Mouse (Mus musculus): ENCODE results near the gene Foxl1. TPM values are rescaled to one million over a fixed set of nuclear protein-coding genes. Genes with fewer than 3 reads are reported as not detected.

Gene Foxl1
- total and polyA plus RNA-seq, 3 experiments: 0.07 to 0.12 TPM; not detected in 1

DNA sequence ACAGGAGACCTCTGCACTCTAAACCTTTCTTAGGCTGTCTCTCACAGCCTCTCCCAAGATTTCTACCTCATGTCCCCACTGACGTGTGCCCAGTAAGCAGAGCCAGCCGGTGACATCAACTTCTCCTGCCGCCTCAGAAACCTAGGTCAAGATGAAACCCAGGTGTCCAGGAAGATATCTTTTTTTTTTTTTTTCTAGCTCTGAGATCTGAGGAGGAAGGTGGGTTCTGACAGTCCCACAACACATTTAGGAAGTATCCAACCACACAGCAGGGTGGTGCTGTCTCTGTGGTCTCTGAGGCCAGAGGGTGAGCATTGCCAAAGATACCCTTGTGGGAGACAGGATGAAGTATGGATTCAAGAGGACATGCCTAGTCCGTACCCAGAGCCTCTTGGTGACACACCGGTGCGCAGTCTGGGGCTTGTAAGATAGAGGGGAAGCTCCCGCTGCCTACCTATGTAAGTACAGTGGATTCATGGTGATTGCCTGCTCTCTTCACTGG lies 29.3 kb downstream of the Foxl1 start:
- Histone ChIP-seq H3K4me3 (ENCODE audit: control insufficient read depth in 1 of 2, insufficient read depth in 1 of 2, low read depth in 2 of 2, low read length in 2 of 2) (peak overlapping the region; percentile 25 to 49), H3K9me3 (replicated peaks; ENCODE audit: insufficient read depth, low read length) (no peaks in the 10 kb centered on the region), H3K27me3 (ENCODE audit: control insufficient read depth in 1 of 2, insufficient read depth in 2 of 2, low read length in 2 of 2) (no peaks in the 10 kb centered on the region), H3K4me1 (ENCODE audit: control insufficient read depth in 1 of 2, insufficient read depth in 2 of 2, low read length in 2 of 2) (peaks cover 7 to 47% of the 10 kb centered on the region in 2 experiments; a peak in 3 of 4 replicates), H3K27ac (ENCODE audit: control insufficient read depth, low read depth, low read length) (peak overlapping the region; percentile 98), H3K9ac (ENCODE audit: control insufficient read depth, low read depth, low read length, poor library complexity, severe bottlenecking) (peak overlapping the region; percentile 48), H3K36me3 (ENCODE audit: control insufficient read depth in 1 of 2, insufficient read depth in 2 of 2, low read length in 2 of 2) (peaks cover 0 to 23% of the 10 kb centered on the region in 2 experiments; a peak in 2 of 4 replicates), H3K79me2 (ENCODE audit: control insufficient read depth, insufficient read depth, low read length, poor library complexity) (peaks cover 8% of the 10 kb centered on the region)
- TF ChIP-seq ZC3H11A (IDR thresholded peaks at IDR 0.05; ENCODE audit: low read depth, low read length) (no peak), EP300 (IDR thresholded peaks at IDR 0.05; ENCODE audit: low read depth in 1 of 2, low read length in 2 of 2) (peak; percentile 16 to 55), RCOR1 (IDR thresholded peaks at IDR 0.05; ENCODE audit: low read depth, low read length) (0 out of 2 replicates have a peak, but pooled peaks have one; percentile 4), NELFE (IDR thresholded peaks at IDR 0.05; ENCODE audit: low read depth, low read length) (no peak), TAL1 (IDR thresholded peaks at IDR 0.05; ENCODE audit: low read length) (peak; percentile 48), ZNF384 (IDR thresholded peaks at IDR 0.05; ENCODE audit: low read depth, low read length) (peak; percentile 90), ETS1 (IDR thresholded peaks at IDR 0.05; ENCODE audit: low read depth, low read length) (peak; percentile 51; the same call in 1 of the 2 replicates)
- no peak for DNase-seq (ENCODE audit: low read depth, low spot score)

DNA sequence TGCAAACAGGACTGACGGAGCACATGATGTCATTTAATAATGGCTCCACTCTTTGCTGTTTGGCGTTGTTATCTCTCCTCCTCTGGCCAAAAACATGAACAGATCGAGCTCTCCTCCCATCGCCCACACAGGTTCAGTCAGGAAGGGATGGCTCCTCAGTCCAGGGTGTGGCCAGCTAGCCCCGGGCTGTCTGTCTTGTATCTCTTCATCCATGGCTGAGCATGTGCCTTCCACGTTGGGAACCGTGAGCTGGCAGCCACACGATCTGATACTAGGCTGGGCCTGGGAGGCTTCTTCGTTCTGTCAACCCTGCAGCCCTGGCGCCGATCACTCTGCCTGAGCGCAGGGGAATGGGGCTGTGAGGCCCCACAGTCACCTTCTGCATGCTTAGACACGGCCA lies 31.1 kb downstream of the Foxl1 start:
- Histone ChIP-seq H3K4me1 (ENCODE audit: control insufficient read depth in 1 of 2, insufficient read depth in 2 of 2, low read length in 2 of 2) (peaks cover 9 to 63% of the 10 kb centered on the region in 2 experiments; a peak in 3 of 4 replicates), H3K9me3 (replicated peaks; ENCODE audit: insufficient read depth, low read length) (no peaks in the 10 kb centered on the region), H3K9ac (ENCODE audit: control insufficient read depth, low read depth, low read length, poor library complexity, severe bottlenecking) (peak overlapping the region; percentile 84), H3K4me3 (ENCODE audit: control insufficient read depth in 1 of 2, insufficient read depth in 1 of 2, low read depth in 2 of 2, low read length in 2 of 2) (peak overlapping the region; percentile 49 to 53), H3K27ac (ENCODE audit: control insufficient read depth, low read depth, low read length) (peak overlapping the region; percentile 98), H3K79me2 (ENCODE audit: control insufficient read depth, insufficient read depth, low read length, poor library complexity) (peaks cover 8% of the 10 kb centered on the region), H3K27me3 (ENCODE audit: control insufficient read depth in 1 of 2, insufficient read depth in 2 of 2, low read length in 2 of 2) (no peaks in the 10 kb centered on the region), H3K36me3 (ENCODE audit: control insufficient read depth in 1 of 2, insufficient read depth in 2 of 2, low read length in 2 of 2) (peaks cover 0 to 37% of the 10 kb centered on the region in 2 experiments; a peak in 2 of 4 replicates)
- DNase-seq (ENCODE audit: low read depth, low spot score): peak; percentile 88
- TF ChIP-seq ZNF384 (IDR thresholded peaks at IDR 0.05; ENCODE audit: low read depth, low read length): no peak
- no peak; the same call in 1 of the 2 replicates for TF ChIP-seq MAZ (IDR thresholded peaks at IDR 0.05; ENCODE audit: low read depth, low read length)
- TF ChIP-seq RCOR1 (IDR thresholded peaks at IDR 0.05; ENCODE audit: low read depth, low read length): peak; percentile 57; the same call in 1 of the 2 replicates
- TF ChIP-seq ZKSCAN1 (IDR thresholded peaks at IDR 0.05; ENCODE audit: low read depth, low read length): no peak
- peak; percentile 42; the same call in 1 of the 2 replicates for TF ChIP-seq E2F4 (IDR thresholded peaks at IDR 0.05; ENCODE audit: borderline replicate concordance, low read depth, low read length)
- 0 out of 2 replicates have a peak, but pooled peaks have one; percentile 36 for TF ChIP-seq HCFC1 (IDR thresholded peaks at IDR 0.05; ENCODE audit: low read depth, low read length)
- TF ChIP-seq POLR2AphosphoS5 (IDR thresholded peaks at IDR 0.05; ENCODE audit: borderline replicate concordance, low read depth, low read length): no peak
- TF ChIP-seq USF2 (IDR thresholded peaks at IDR 0.05; ENCODE audit: borderline replicate concordance in 1 of 2, insufficient read depth in 1 of 2, low read depth in 1 of 2, low read length in 2 of 2): no peak
- no peak for TF ChIP-seq KAT2A (conservative IDR thresholded peaks at IDR 0.05; ENCODE audit: low read depth, low read length)
- TF ChIP-seq POLR2AphosphoS2 (IDR thresholded peaks at IDR 0.05; ENCODE audit: low read length): 0 out of 2 replicates have a peak, but pooled peaks have one; percentile 32
- TF ChIP-seq POLR2A (IDR thresholded peaks at IDR 0.05; ENCODE audit: control insufficient read depth in 1 of 2, insufficient read depth in 1 of 2, low read depth in 1 of 2, low read length in 2 of 2, poor library complexity in 1 of 2): peak; percentile 68 to 74; a peak in 3 of 4 replicates
- peak; percentile 95 for TF ChIP-seq MAX (IDR thresholded peaks at IDR 0.05; ENCODE audit: low read length)
- TF ChIP-seq ETS1 (IDR thresholded peaks at IDR 0.05; ENCODE audit: low read depth, low read length): peak; percentile 82
- TF ChIP-seq NRF1 (IDR thresholded peaks at IDR 0.05; ENCODE audit: insufficient read depth, low read depth, low read length, poor library complexity, severe bottlenecking): 0 out of 2 replicates have a peak, but pooled peaks have one; percentile 13
- peak; percentile 11; the same call in 1 of the 2 replicates for TF ChIP-seq TCF12 (IDR thresholded peaks at IDR 0.05; ENCODE audit: low read depth, low read length)
- TF ChIP-seq BHLHE40 (IDR thresholded peaks at IDR 0.05; ENCODE audit: borderline replicate concordance, low read depth, low read length): peak; percentile 94
- TF ChIP-seq GABPA (IDR thresholded peaks at IDR 0.05; ENCODE audit: low read depth, low read length): no peak
- TF ChIP-seq MYC (IDR thresholded peaks at IDR 0.05; ENCODE audit: low read depth, low read length): peak; percentile 94
- TF ChIP-seq GATA1 (IDR thresholded peaks at IDR 0.05; ENCODE audit: low read depth, low read length): peak; percentile 57
- peak; percentile 37; the same call in 1 of the 2 replicates for TF ChIP-seq ZMIZ1 (IDR thresholded peaks at IDR 0.05; ENCODE audit: low read depth, low read length)
- TF ChIP-seq CTCF (IDR thresholded peaks at IDR 0.05 in 2 of 3, conservative IDR thresholded peaks at IDR 0.05 in 1 of 3; ENCODE audit: control insufficient read depth in 1 of 3, insufficient read depth in 1 of 3, low read depth in 2 of 3, low read length in 3 of 3, poor library complexity in 1 of 3, severe bottlenecking in 1 of 3): no peak
- TF ChIP-seq MYB (IDR thresholded peaks at IDR 0.05; ENCODE audit: low read depth, low read length): 0 out of 2 replicates have a peak, but pooled peaks have one; percentile 55
- peak; percentile 60 for TF ChIP-seq NELFE (IDR thresholded peaks at IDR 0.05; ENCODE audit: low read depth, low read length)
- TF ChIP-seq SMC3 (IDR thresholded peaks at IDR 0.05; ENCODE audit: low read depth, low read length): no peak
- peak; percentile 45 to 70 for TF ChIP-seq EP300 (IDR thresholded peaks at IDR 0.05; ENCODE audit: low read depth in 1 of 2, low read length in 2 of 2)
- TF ChIP-seq MAFK (IDR thresholded peaks at IDR 0.05; ENCODE audit: borderline replicate concordance, low read depth, low read length): peak; percentile 52; the same call in 1 of the 2 replicates

All from MEL (cell line).